Mouse (Mus musculus): ENCODE results near the gene Gsk3a.

Gene Gsk3a

GRCm38 (mm10) chr7:25249314-25250140 is 11.9 kb upstream of the Gsk3a start:
- DNase-seq (ENCODE audit: low read depth, low spot score) = peak; percentile 84

- no peak for DNase-seq (ENCODE audit: low read depth, low spot score)
Observed at GRCm38 (mm10) chr7:25248846-25249313, 11.2 kb upstream of the Gsk3a start.

GRCm38 (mm10) chr7:25248018-25248647 is 10.5 kb upstream of the Gsk3a start:
- DNase-seq (ENCODE audit: low read depth, low spot score) = peak; percentile 35

GRCm38 (mm10) chr7:25247498-25247897 is 9.8 kb upstream of the Gsk3a start:
- DNase-seq (ENCODE audit: low read depth, low spot score) = no peak

- no peak for DNase-seq (ENCODE audit: low read depth, low spot score)
Observed at GRCm38 (mm10) chr7:25246759-25247137, 9.1 kb upstream of the Gsk3a start.

- DNase-seq (ENCODE audit: low read depth, low spot score) = no peak
Observed at GRCm38 (mm10) chr7:25246079-25246758, 8.6 kb upstream of the Gsk3a start.

GRCm38 (mm10) chr7:25244562-25245369 is 7.1 kb upstream of the Gsk3a start:
- no peak for DNase-seq (ENCODE audit: low read depth, low spot score)

- no peak for DNase-seq (ENCODE audit: low read depth, low spot score)
Observed at GRCm38 (mm10) chr7:25243361-25243760, 5.7 kb upstream of the Gsk3a start.

- DNase-seq (ENCODE audit: low read depth, low spot score) = no peak
Observed at GRCm38 (mm10) chr7:25241062-25241461, 3.4 kb upstream of the Gsk3a start.

GRCm38 (mm10) chr7:25240631-25241030 is 3.0 kb upstream of the Gsk3a start:
- DNase-seq (ENCODE audit: low read depth, low spot score) = no peak

GRCm38 (mm10) chr7:25238829-25239623 is 1.4 kb upstream of the Gsk3a start:
- peak; percentile 95 for DNase-seq (ENCODE audit: low read depth, low spot score)

- DNase-seq (ENCODE audit: low read depth, low spot score) = peak; percentile 96
Observed at GRCm38 (mm10) chr7:25238015-25238706, 510 bp upstream of the Gsk3a start.

- no peak for DNase-seq (ENCODE audit: low read depth, low spot score)
Observed at GRCm38 (mm10) chr7:25235526-25235925, 2.1 kb downstream of the Gsk3a start.

- DNase-seq (ENCODE audit: low read depth, low spot score) = no peak
Observed at GRCm38 (mm10) chr7:25233061-25233460, 4.6 kb downstream of the Gsk3a start.

- DNase-seq (ENCODE audit: low read depth, low spot score) = peak; percentile 43
Observed at GRCm38 (mm10) chr7:25232101-25232648, 5.5 kb downstream of the Gsk3a start.

- no peak for DNase-seq (ENCODE audit: low read depth, low spot score)
Observed at GRCm38 (mm10) chr7:25230690-25231285, 6.9 kb downstream of the Gsk3a start.

GRCm38 (mm10) chr7:25227523-25228300 is 9.9 kb downstream of the Gsk3a start:
- DNase-seq (ENCODE audit: low read depth, low spot score) = no peak

- no peak for DNase-seq (ENCODE audit: low read depth, low spot score)
Observed at GRCm38 (mm10) chr7:25222275-25222967, 15.2 kb downstream of the Gsk3a start.

Measured in CD4-positive, CD25-positive, alpha-beta regulatory T cell, adult 2 months (primary cell).